Mouse (Mus musculus) erythroblast, embryonic 14.5 days (primary cell): ENCODE data around the gene E2f1.

ENCODE experiments used
- GATA1 ChIP-seq: IDR thresholded peaks from 2 replicates; pipeline ENCODE4 v1.6.1; 2012; ENCODE audit warnings: low read length, inconsistent platforms, mixed read lengths
- TAL1 ChIP-seq: IDR thresholded peaks from 3 replicates; pipeline ENCODE4 v1.6.1; 2012; ENCODE audit warnings: low read length, inconsistent platforms, mixed read lengths

DNA sequence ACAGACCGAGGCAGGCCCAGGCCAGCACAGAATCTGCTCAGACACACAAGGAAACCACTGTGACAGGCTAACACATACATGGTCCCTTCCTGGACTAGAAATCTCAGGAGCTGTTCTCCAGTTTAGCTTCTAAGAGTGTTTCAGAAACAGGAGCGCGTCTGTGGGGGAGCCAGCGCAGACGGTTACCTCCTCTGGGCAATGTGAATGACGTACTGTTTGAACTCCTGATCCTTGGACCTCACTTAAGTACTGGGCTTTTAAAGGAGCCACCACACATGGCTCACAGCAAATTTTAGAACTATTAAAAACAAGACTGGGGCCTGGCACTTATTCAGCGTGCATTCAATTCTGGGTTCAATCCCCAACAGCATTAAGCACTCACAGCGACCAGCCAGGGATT, 3.1 kb downstream of the E2f1 start:
- TF ChIP-seq GATA1 (no peak), TAL1 (no peak)
